Mouse (Mus musculus) cerebellum, postnatal 10 days (tissue): ENCODE measurements around the gene Sstr4.

ENCODE experiments used
- DNase-seq, 2 experiments: peaks; one replicate each; pipeline ENCODE4 v3.0.0; 2021; ENCODE audit warnings: mixed read lengths in 2 of 2

The Sstr4 gene

DNA sequence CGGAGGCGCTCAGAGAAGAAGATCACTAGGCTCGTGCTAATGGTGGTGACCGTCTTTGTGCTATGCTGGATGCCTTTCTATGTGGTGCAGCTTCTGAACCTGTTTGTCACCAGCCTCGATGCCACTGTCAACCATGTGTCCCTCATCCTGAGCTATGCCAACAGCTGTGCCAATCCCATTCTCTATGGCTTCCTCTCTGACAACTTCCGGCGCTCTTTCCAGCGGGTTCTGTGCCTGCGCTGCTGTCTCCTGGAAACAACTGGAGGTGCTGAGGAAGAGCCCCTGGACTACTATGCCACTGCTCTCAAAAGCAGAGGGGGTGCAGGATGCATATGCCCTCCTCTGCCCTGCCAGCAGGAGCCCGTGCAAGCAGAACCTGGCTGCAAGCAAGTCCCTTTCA is 1.1 kb downstream of the Sstr4 start:
- no peak for DNase-seq

DNA sequence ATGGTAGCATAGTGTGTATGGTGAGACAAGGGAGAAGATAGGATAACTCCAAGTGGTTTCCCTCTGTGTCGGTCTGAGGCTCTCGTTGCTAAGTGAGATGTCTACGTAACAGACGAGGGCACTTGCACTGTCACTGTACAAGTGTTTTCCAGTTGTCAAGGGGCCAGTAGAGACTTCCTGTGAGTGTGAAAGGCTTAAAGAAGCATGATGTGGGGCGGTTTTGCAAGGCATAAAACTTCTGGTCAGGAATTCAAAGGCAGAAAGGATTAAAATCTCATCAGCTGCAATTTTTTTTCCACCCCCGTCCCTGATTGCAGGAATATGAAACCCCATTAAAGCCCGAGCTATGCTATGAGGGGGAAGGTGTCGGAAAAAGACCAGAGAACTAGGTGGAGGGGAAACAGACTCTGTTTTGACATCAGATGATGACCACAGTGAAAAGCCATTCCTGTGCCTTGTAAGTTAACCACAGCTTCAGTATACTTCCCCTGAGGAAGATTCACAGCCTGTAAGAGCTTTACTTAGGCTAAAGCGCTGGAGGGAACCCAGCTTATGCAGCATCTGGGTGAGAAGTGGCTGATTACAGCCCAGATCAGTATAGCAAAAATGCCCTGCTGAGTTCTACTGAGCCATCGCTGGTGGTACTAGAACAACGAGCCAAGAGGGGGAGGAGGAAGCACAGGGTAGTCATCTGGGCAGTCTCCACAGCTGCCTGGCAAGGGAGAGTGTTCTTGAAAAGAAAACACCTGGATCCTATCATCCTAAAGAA is 2.1 kb downstream of the Sstr4 start:
- DNase-seq: no peak

DNA sequence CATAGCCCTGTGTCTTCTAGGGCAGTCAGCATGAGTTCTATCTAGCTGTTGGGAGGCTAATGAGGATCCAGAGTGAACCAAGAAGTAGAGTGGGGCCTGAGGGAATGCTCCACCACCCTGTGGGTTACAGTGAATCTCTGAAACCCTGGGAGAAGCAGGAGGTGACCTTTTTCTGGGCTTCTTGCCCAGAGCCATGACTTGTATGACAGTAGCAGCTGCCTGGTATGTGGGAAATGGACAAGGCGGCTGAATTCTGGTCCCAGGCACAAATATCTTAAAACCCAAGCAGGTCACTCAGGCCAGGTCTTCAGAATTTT is 2.6 kb downstream of the Sstr4 start:
- peak in 1 of 2 experiments; percentile 12 for DNase-seq

- no peak for DNase-seq
Measured at GRCm38 (mm10) chr2:148398901-148399685, 3.9 kb downstream of the Sstr4 start.

DNA sequence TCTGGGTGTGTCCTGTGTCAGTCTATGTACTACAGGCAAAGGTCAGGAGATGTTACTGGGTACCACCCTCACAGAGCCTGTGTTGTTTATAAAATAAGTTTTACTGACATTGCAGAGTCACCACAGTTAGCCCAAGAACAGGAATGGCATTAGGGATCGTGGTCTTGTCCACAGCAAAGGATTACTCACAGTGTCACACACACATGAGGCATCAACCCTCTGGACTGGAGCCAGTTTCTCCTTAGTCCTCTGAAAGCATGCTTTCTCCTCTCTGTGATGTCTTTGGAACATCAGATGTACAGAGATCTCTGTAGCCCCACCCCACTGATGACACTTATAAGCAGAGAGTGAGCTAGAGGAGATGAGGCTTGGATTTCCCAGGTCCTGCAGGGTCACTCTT is 7.1 kb downstream of the Sstr4 start:
- no peak for DNase-seq

GRCm38 (mm10) chr2:148404906-148405305 is 9.8 kb downstream of the Sstr4 start:
- no peak for DNase-seq

DNA sequence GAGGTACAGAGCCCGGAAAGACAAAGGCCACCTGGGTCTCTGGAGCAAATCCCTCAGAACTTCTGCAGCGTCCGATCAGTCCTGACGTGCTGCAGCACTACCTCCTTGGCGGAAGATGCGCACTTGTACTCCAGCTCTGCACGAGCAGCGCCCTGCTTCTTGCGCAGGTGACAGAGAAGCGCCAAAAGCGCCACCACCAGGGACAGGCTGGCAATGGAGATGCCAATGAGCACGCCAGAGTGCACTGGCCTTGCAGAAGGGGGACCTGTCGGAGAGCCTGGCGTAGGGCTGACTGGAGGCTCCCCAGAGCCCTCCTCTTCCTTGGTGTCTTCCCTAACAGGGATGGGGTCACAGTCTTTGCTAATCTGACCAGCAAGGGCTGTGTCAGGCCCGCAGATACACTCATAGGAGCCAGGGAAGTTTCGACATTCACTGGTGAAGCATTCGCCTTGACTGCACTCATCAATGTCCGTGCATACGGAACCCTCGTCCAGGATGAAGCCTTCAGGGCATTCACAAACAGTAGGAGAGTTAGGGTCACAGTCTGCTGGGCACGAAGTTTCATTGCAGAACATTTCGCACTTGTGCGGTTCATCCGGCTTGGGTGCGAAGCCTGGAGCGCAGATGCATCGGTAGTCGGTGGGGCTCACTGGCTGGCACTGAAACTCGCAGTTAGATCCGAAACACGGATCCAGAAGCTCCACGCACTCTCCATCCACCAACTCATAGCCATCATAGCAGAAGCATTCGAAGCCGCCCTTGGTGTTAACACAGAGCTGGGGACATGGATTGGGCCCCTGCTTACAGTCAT is 11.2 kb downstream of the Sstr4 start:
- peak; percentile 55 to 63 for DNase-seq

- peak; percentile 38 to 49 for DNase-seq
Measured at GRCm38 (mm10) chr2:148406971-148407869, 12.1 kb downstream of the Sstr4 start.

- peak in 1 of 2 experiments; percentile 21 for DNase-seq
Measured at GRCm38 (mm10) chr2:148407870-148408760, 13.0 kb downstream of the Sstr4 start, which contains the start of gene Thbd. Gene Thbd, minus strand, starts transcription at chr2:148408188.

- no peak for DNase-seq
Measured at GRCm38 (mm10) chr2:148408761-148409120, 13.6 kb downstream of the Sstr4 start.

DNA sequence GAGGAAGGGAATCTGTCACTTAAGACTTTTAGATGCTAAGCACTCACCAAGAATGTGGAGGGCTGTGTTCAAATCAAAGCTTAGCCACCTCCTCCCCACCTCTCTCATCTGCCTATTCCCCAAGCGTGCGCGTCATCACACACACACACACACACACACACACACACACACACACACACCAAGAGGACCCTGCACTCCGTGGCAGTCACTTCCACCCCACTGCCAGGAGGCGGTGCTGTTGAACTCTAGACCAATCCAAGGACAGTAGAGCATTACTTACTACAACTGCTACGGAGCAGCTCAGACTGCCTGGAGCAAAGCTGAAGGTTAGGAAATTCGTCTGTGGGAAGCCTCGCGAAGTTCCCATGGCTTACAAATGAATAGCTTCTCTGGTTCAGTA is 14.0 kb downstream of the Sstr4 start:
- DNase-seq: peak; percentile 82

GRCm38 (mm10) chr2:148409821-148410220 is 14.7 kb downstream of the Sstr4 start:
- no peak for DNase-seq

- no peak for DNase-seq
Measured at GRCm38 (mm10) chr2:148419151-148419550, 24.0 kb downstream of the Sstr4 start.

- DNase-seq: no peak
Measured at GRCm38 (mm10) chr2:148419776-148420175, 24.6 kb downstream of the Sstr4 start.

GRCm38 (mm10) chr2:148421112-148421511 is 26.0 kb downstream of the Sstr4 start:
- no peak for DNase-seq

GRCm38 (mm10) chr2:148421706-148422105 is 26.6 kb downstream of the Sstr4 start:
- no peak for DNase-seq

GRCm38 (mm10) chr2:148425709-148426382 is 30.7 kb downstream of the Sstr4 start:
- no peak for DNase-seq

DNA sequence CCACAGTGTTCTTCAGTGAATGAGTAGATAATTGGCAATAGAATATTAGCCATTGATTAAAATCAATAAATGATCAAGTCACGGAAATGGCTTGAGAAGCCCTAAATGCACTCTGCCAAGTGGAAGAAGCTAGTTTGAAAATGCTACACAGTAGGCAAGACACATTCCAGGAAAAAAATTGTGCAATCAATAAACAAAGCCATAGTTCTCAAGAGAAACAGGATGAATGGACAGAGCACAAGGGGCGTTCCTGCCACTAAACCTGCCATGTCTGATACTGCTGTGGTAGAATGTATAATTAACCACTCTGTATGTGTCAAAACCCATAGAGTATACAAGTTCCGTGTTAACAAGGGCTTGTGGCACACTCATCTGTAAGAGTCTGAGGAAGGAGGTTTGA is 32.4 kb downstream of the Sstr4 start:
- no peak for DNase-seq

DNA sequence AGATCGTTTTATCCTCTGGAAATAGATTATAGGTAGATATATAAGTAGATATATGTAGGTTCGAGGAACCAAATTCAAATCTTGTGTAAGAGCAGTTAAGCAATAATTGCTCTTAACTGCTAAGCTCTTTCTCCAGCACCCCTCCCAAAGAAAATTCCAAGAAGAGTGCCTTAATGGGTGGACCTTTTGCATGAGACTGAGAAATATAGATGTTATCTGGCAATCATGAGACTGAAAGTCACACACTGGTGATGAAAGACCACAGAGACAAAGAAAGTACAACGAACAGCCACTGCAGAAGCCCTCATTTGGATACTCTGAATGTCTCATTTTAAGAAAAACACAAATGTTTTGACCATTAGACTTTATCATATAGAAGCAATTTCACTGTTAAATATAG is 33.4 kb downstream of the Sstr4 start:
- DNase-seq: no peak

GRCm38 (mm10) chr2:148429001-148429505 is 33.9 kb downstream of the Sstr4 start:
- DNase-seq: no peak
